ENCODE assay signal across 13 mouse cellular contexts in genomic region chr9:21266889-21267288, GRCm38 (mm10). TPM values are rescaled to one million over a fixed set of nuclear protein-coding genes. Genes with fewer than 3 reads are reported as not detected.
DNase-seq lines count a peak whose midpoint lies in the region; ATAC-seq and TF ChIP-seq lines count a peak whose summit lies in the region.
"Had no signal": no experiment of that assay in that cellular context is flagged by ENCODE, and none has a peak within 500 bp of the region (broad histone marks: within the 10 kb centered on the region; RNA-seq: fewer than 3 reads in every experiment).

No protein-coding gene starts in this region.

- H3K9ac ChIP-seq in heart, embryonic 11.5 days (ENCODE audit: low read depth, low read length) = peak overlapping the region; percentile 92; the same call in 1 of the 2 replicates
- H3K9ac ChIP-seq in intestine, postnatal 0 days (ENCODE audit: low read depth, low read length) = no peak overlapping the region
- H3K9ac ChIP-seq in stomach, embryonic 15.5 days = no peak overlapping the region

- no peak for ATAC-seq in heart, embryonic 11.5 days (replicated peaks; ENCODE audit: insufficient number of reproducible peaks, low FRiP score, low TSS enrichment)
- ATAC-seq in megakaryocyte, adult 5-6 weeks (ENCODE audit: poor library complexity, severe bottlenecking) = no peak
- ATAC-seq in intestine, postnatal 0 days = no peak
- no peak for ATAC-seq in stomach, embryonic 15.5 days (ENCODE audit: insufficient read depth, low FRiP score, low read depth)
- ATAC-seq: CD4-positive, CD25-positive, alpha-beta regulatory T cell, adult 4 months had no signal

- intact Hi-C loops in gastrocnemius, adult 2 months (cut with DNase I) = no loop called here

- peak overlapping the region; percentile 94 for H3K4me3 ChIP-seq in heart, embryonic 11.5 days (ENCODE audit: low read depth, low read length)
- H3K4me3 ChIP-seq in megakaryocyte, embryonic 14.5 days (replicated peaks) = peak overlapping the region; percentile 98
- H3K4me3 ChIP-seq in intestine, postnatal 0 days (ENCODE audit: low read depth, low read length) = no peak overlapping the region
- peak overlapping the region; percentile 88; the same call in 1 of the 2 replicates for H3K4me3 ChIP-seq in stomach, embryonic 15.5 days (replicated peaks)
- H3K4me3 ChIP-seq in gastrocnemius, adult 2 months = no peak overlapping the region; the same call in 1 of the 2 replicates

- H3K9me3 ChIP-seq in heart, embryonic 11.5 days (replicated peaks; ENCODE audit: control insufficient read depth, low read length) = no peaks in the 10 kb centered on the region
- H3K9me3 ChIP-seq in megakaryocyte, embryonic 14.5 days = no peaks in the 10 kb centered on the region
- no peaks in the 10 kb centered on the region for H3K9me3 ChIP-seq in intestine, postnatal 0 days (ENCODE audit: control insufficient read depth)
- H3K9me3 ChIP-seq in stomach, embryonic 15.5 days = no peaks in the 10 kb centered on the region

- no peak overlapping the region for H3K27ac ChIP-seq in heart, embryonic 11.5 days (ENCODE audit: low read depth, low read length)
- H3K27ac ChIP-seq in intestine, postnatal 0 days (ENCODE audit: low read depth, low read length) = no peak overlapping the region
- no peak overlapping the region for H3K27ac ChIP-seq in stomach, embryonic 15.5 days
- H3K27ac ChIP-seq in gastrocnemius, adult 2 months = no peak overlapping the region

- H3K27me3 ChIP-seq in heart, embryonic 11.5 days (ENCODE audit: control insufficient read depth, insufficient read depth, low read length) = no peaks in the 10 kb centered on the region
- no peaks in the 10 kb centered on the region for H3K27me3 ChIP-seq in megakaryocyte, embryonic 14.5 days (replicated peaks)
- H3K27me3 ChIP-seq in intestine, postnatal 0 days (replicated peaks; ENCODE audit: control insufficient read depth, insufficient read depth, low read length) = no peaks in the 10 kb centered on the region
- no peaks in the 10 kb centered on the region for H3K27me3 ChIP-seq in stomach, embryonic 15.5 days (replicated peaks)

- H3K4me2 ChIP-seq in heart, embryonic 11.5 days = peak overlapping the region; percentile 89
- H3K4me2 ChIP-seq in intestine, postnatal 0 days (replicated peaks; ENCODE audit: low read depth) = peak overlapping the region; percentile 74
- peak overlapping the region; percentile 62; the same call in 1 of the 2 replicates for H3K4me2 ChIP-seq in stomach, embryonic 15.5 days

- WGBS in heart, embryonic 11.5 days (ENCODE audit: insufficient replicate concordance) = 88% methylated on average over 5 of the region's 5 CpGs
- 72% methylated on average over 5 of the region's 5 CpGs for whole genome bisulfite sequencing in intestine, postnatal 0 days
- 86% methylated on average over 5 of the region's 5 CpGs for WGBS in stomach, embryonic 15.5 days

- DNase-seq in heart, adult 9 months (ENCODE audit: low spot score in 2 of 2) = no peak
- DNase-seq in gastrocnemius, adult 2 months = no peak
- no peak for DNase-seq in adrenal gland, adult 2 months
- DNase-seq: gastrocnemius, postnatal 10 days; lung, adult 18-20 months; right cerebral cortex, postnatal 14 days had no signal

- TF ChIP-seq CTCF in intestine, postnatal 0 days (IDR thresholded peaks at IDR 0.05; ENCODE audit: low read depth) = no peak
- TF ChIP-seq CTCF in gastrocnemius, adult 2 months (IDR thresholded peaks at IDR 0.05) = no peak

- H3K4me1 ChIP-seq in heart, embryonic 11.5 days (ENCODE audit: control insufficient read depth, insufficient read depth, low read length) = peaks cover 18% of the 10 kb centered on the region
- H3K4me1 ChIP-seq in megakaryocyte, embryonic 14.5 days = peaks cover 69% of the 10 kb centered on the region
- H3K4me1 ChIP-seq in intestine, postnatal 0 days (replicated peaks; ENCODE audit: control insufficient read depth, insufficient read depth, low read length) = peaks cover 10% of the 10 kb centered on the region; the same call in 1 of the 2 replicates
- H3K4me1 ChIP-seq in stomach, embryonic 15.5 days = peaks cover 19% of the 10 kb centered on the region

- H3K36me3 ChIP-seq in heart, embryonic 11.5 days (ENCODE audit: control insufficient read depth, insufficient read depth, low read length) = peaks cover 27% of the 10 kb centered on the region
- peaks cover 54% of the 10 kb centered on the region for H3K36me3 ChIP-seq in megakaryocyte, embryonic 14.5 days (replicated peaks; ENCODE audit: low read length)
- peaks cover 38% of the 10 kb centered on the region for H3K36me3 ChIP-seq in intestine, postnatal 0 days (ENCODE audit: control insufficient read depth, insufficient read depth)
- peaks cover 29% of the 10 kb centered on the region for H3K36me3 ChIP-seq in stomach, embryonic 15.5 days

RNA-seq across cellular contexts. Expression of gene Atg4d, which starts 1.8 kb away (rescaled TPM):
- 45.5 and 48.2 TPM in 2 replicates for polyA plus RNA-seq in heart, embryonic 11.5 days (2014; fragmentation: Nextera tagmentation; extraction: Ambion mirVana)
- 53.1 and 67.2 TPM in 2 replicates for polyA plus RNA-seq in megakaryocyte, embryonic 14.5 days (2012; ENCODE audit: insufficient read depth, low replicate concordance)
- 14.6 and 15.0 TPM in 2 replicates for total RNA-seq in megakaryocyte, adult 5-6 weeks (2015)
- total RNA-seq in megakaryocyte, adult 5-6 weeks (2017) = 13.5 and 19.3 TPM in 2 replicates
- polyA plus RNA-seq in intestine, postnatal 0 days (2015; fragmentation: Nextera tagmentation; extraction: Ambion mirVana) = 44.7 and 48.1 TPM in 2 replicates
- polyA plus RNA-seq in stomach, embryonic 15.5 days (2015; fragmentation: Nextera tagmentation; extraction: Ambion mirVana) = 49.9 and 51.3 TPM in 2 replicates
- 10 to 100 TPM; 68.0 to 77.4 TPM for total RNA-seq in gastrocnemius, adult 2 months (2021)
- total RNA-seq in adrenal gland, adult 2 months (2021) = 10 to 100 TPM; 25.9 to 47.0 TPM
- polyA plus RNA-seq in adrenal gland, adult 2 months (2012; rRNA removed) = 36.2 and 42.9 TPM in 2 replicates

RNA-seq across cellular contexts. Expression of gene S1pr5, which starts 18.6 kb away (rescaled TPM):
- 0.11 and 0.31 TPM in 2 replicates for polyA plus RNA-seq in heart, embryonic 11.5 days (2014; fragmentation: Nextera tagmentation; extraction: Ambion mirVana)
- not detected in 2 replicates for polyA plus RNA-seq in megakaryocyte, embryonic 14.5 days (2012; ENCODE audit: insufficient read depth, low replicate concordance)
- total RNA-seq in megakaryocyte, adult 5-6 weeks (2015) = 3.6 and 4.0 TPM in 2 replicates
- total RNA-seq in megakaryocyte, adult 5-6 weeks (2017) = 7.9 and 9.0 TPM in 2 replicates
- polyA plus RNA-seq in intestine, postnatal 0 days (2015; fragmentation: Nextera tagmentation; extraction: Ambion mirVana) = not detected in 2 replicates
- 0.93 and 1.6 TPM in 2 replicates for polyA plus RNA-seq in stomach, embryonic 15.5 days (2015; fragmentation: Nextera tagmentation; extraction: Ambion mirVana)
- under 1 TPM; 0.15 to 0.33 TPM for total RNA-seq in gastrocnemius, adult 2 months (2021)
- 1 to 10 TPM in 1 of 2 experiments, under 1 TPM in 1; 0.66 to 1.9 TPM for total RNA-seq in adrenal gland, adult 2 months (2021)
- 1.2 and 1.4 TPM in 2 replicates for polyA plus RNA-seq in adrenal gland, adult 2 months (2012; rRNA removed)
- polyA plus RNA-seq: large intestine, adult 2 months had no signal

RNA-seq across cellular contexts. Expression of gene Kri1, which starts 20.9 kb away (rescaled TPM):
- polyA plus RNA-seq in heart, embryonic 11.5 days (2014; fragmentation: Nextera tagmentation; extraction: Ambion mirVana) = 9.9 and 12.3 TPM in 2 replicates
- 32.6 and 47.4 TPM in 2 replicates for polyA plus RNA-seq in megakaryocyte, embryonic 14.5 days (2012; ENCODE audit: insufficient read depth, low replicate concordance)
- 28.0 and 28.4 TPM in 2 replicates for total RNA-seq in megakaryocyte, adult 5-6 weeks (2015)
- total RNA-seq in megakaryocyte, adult 5-6 weeks (2017) = 53.6 and 76.9 TPM in 2 replicates
- polyA plus RNA-seq in intestine, postnatal 0 days (2015; fragmentation: Nextera tagmentation; extraction: Ambion mirVana) = 7.0 and 7.2 TPM in 2 replicates
- 14.4 and 14.5 TPM in 2 replicates for polyA plus RNA-seq in stomach, embryonic 15.5 days (2015; fragmentation: Nextera tagmentation; extraction: Ambion mirVana)
- 10 to 100 TPM; 11.0 to 12.6 TPM for total RNA-seq in gastrocnemius, adult 2 months (2021)
- total RNA-seq in adrenal gland, adult 2 months (2021) = 10 to 100 TPM; 27.3 to 38.5 TPM
- 11.7 and 14.4 TPM in 2 replicates for polyA plus RNA-seq in adrenal gland, adult 2 months (2012; rRNA removed)

RNA-seq across cellular contexts. Expression of gene Cdkn2d, which starts 24.3 kb away (rescaled TPM):
- 88.4 and 99.8 TPM in 2 replicates for polyA plus RNA-seq in heart, embryonic 11.5 days (2014; fragmentation: Nextera tagmentation; extraction: Ambion mirVana)
- 94.7 and 248 TPM in 2 replicates for polyA plus RNA-seq in megakaryocyte, embryonic 14.5 days (2012; ENCODE audit: insufficient read depth, low replicate concordance)
- 132 and 138 TPM in 2 replicates for total RNA-seq in megakaryocyte, adult 5-6 weeks (2015)
- total RNA-seq in megakaryocyte, adult 5-6 weeks (2017) = 65.6 and 75.3 TPM in 2 replicates
- 24.1 and 25.8 TPM in 2 replicates for polyA plus RNA-seq in intestine, postnatal 0 days (2015; fragmentation: Nextera tagmentation; extraction: Ambion mirVana)
- 44.4 and 50.0 TPM in 2 replicates for polyA plus RNA-seq in stomach, embryonic 15.5 days (2015; fragmentation: Nextera tagmentation; extraction: Ambion mirVana)
- 1 to 10 TPM; 8.6 to 9.1 TPM for total RNA-seq in gastrocnemius, adult 2 months (2021)
- 10 to 100 TPM in 1 of 2 experiments, 1 to 10 TPM in 1; 6.0 to 20.3 TPM for total RNA-seq in adrenal gland, adult 2 months (2021)
- 36.0 and 42.9 TPM in 2 replicates for polyA plus RNA-seq in adrenal gland, adult 2 months (2012; rRNA removed)

RNA-seq across cellular contexts. Expression of gene Keap1, which starts 27.7 kb away (rescaled TPM):
- 22.3 and 35.7 TPM in 2 replicates for polyA plus RNA-seq in heart, embryonic 11.5 days (2014; fragmentation: Nextera tagmentation; extraction: Ambion mirVana)
- polyA plus RNA-seq in megakaryocyte, embryonic 14.5 days (2012; ENCODE audit: insufficient read depth, low replicate concordance) = 47.4 and 49.4 TPM in 2 replicates
- 17.7 and 18.8 TPM in 2 replicates for total RNA-seq in megakaryocyte, adult 5-6 weeks (2015)
- total RNA-seq in megakaryocyte, adult 5-6 weeks (2017) = 34.0 and 36.9 TPM in 2 replicates
- 38.3 and 42.4 TPM in 2 replicates for polyA plus RNA-seq in intestine, postnatal 0 days (2015; fragmentation: Nextera tagmentation; extraction: Ambion mirVana)
- 61.1 and 61.6 TPM in 2 replicates for polyA plus RNA-seq in stomach, embryonic 15.5 days (2015; fragmentation: Nextera tagmentation; extraction: Ambion mirVana)
- total RNA-seq in gastrocnemius, adult 2 months (2021) = 10 to 100 TPM; 51.3 to 62.3 TPM
- total RNA-seq in adrenal gland, adult 2 months (2021) = 10 to 100 TPM; 36.6 to 56.5 TPM
- polyA plus RNA-seq in adrenal gland, adult 2 months (2012; rRNA removed) = 132 and 142 TPM in 2 replicates

Comparison
In these comparisons a context has a peak if more than half of its experiments do, and no peak if none do; other contexts are left out.
1. H3K4me3 ChIP-seq: peak in heart, embryonic 11.5 days (single experiment), megakaryocyte, embryonic 14.5 days (single experiment) and stomach, embryonic 15.5 days (single experiment); none in intestine, postnatal 0 days (single experiment) and gastrocnemius, adult 2 months (single experiment).
2. Peak in every context shown above with its lines, with median percentiles within 50 percentile points of each other: H3K4me2 ChIP-seq.